ENCODE assay signal across 8 mouse cellular contexts in the genomic region with DNA sequence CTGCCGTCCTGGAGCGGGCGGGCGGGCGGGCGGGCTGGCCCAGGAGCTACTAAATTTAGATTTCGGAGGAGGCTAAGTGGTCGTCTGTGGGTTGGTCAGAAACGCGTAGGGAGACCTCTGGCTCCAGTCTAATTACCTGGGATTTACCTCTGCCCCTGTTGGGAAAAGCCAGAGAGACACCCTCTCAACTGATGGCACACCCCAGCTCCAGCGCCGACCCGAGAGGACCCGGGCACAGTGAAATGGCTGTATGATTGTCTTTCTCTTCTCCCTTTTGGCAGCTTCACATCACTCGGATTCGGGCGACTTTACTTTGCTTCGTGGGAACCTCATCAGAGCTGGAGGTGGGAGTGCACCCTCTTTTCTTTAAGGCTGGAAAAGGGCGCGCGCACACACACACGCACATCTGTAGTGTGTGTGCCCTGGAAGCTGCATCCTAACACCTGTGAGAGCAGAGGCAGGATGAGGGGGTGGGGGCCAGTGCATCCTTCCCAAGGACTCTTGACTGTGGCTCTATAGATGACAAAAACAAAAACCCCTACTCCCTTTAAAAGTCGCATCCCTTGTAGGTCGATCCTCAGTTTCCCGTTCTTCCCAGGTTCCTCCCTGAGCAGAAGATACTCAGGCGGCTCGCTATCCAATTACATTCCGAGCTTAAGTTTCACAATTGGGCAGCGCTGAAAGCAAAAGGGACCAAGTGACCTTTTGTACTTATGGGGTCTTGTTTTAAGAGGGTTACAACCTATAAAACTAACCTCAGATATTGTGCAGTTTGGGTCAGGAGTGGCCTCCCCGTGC. TPM values are rescaled to one million over a fixed set of nuclear protein-coding genes. Genes with fewer than 3 reads are reported as not detected.
DNase-seq lines count a peak whose midpoint lies in the region; ATAC-seq and TF ChIP-seq lines count a peak whose summit lies in the region.

No protein-coding gene starts in this region.

- H3K9me3 ChIP-seq in heart, embryonic 15.5 days (replicated peaks): no peaks in the 10 kb centered on the region
- no peaks in the 10 kb centered on the region for H3K9me3 ChIP-seq in liver, embryonic 12.5 days (replicated peaks)
- H3K9me3 ChIP-seq in neural tube, embryonic 15.5 days (replicated peaks): no peaks in the 10 kb centered on the region

- 0 out of 2 replicates have a peak, but pooled peaks have one; percentile 39 for TF ChIP-seq POLR2A in testis, adult 2 months (IDR thresholded peaks at IDR 0.05; ENCODE audit: control insufficient read depth, low read depth, low read length)

- peak overlapping the region; percentile 86 for H3K4me3 ChIP-seq in testis, adult 2 months (ENCODE audit: control insufficient read depth, low read depth, low read length)
- peak overlapping the region; percentile 95 for H3K4me3 ChIP-seq in heart, embryonic 15.5 days
- H3K4me3 ChIP-seq in liver, embryonic 12.5 days: peak overlapping the region; percentile 93
- peak overlapping the region; percentile 78 for H3K4me3 ChIP-seq in neural tube, embryonic 15.5 days (replicated peaks)

- H3K36me3 ChIP-seq in testis, adult 2 months (ENCODE audit: control insufficient read depth, insufficient read depth, low read length): no peaks in the 10 kb centered on the region
- peaks cover 34% of the 10 kb centered on the region for H3K36me3 ChIP-seq in heart, embryonic 15.5 days
- H3K36me3 ChIP-seq in liver, embryonic 12.5 days: peaks cover 36% of the 10 kb centered on the region
- peaks cover 34% of the 10 kb centered on the region for H3K36me3 ChIP-seq in neural tube, embryonic 15.5 days

- H3K4me2 ChIP-seq in heart, embryonic 15.5 days: peak overlapping the region; percentile 89
- H3K4me2 ChIP-seq in liver, embryonic 12.5 days: peak overlapping the region; percentile 95
- peak overlapping the region; percentile 88 for H3K4me2 ChIP-seq in neural tube, embryonic 15.5 days

- no peak for TF ChIP-seq CTCF in testis, adult 2 months (IDR thresholded peaks at IDR 0.05; ENCODE audit: control insufficient read depth, insufficient read depth, insufficient replicate concordance, low read depth, low read length)

- peak overlapping the region; percentile 73 for H3K27ac ChIP-seq in testis, adult 2 months (ENCODE audit: control insufficient read depth, insufficient read depth, low read depth, low read length)
- H3K27ac ChIP-seq in heart, embryonic 15.5 days: peak overlapping the region; percentile 96
- H3K27ac ChIP-seq in liver, embryonic 12.5 days: peak overlapping the region; percentile 95
- peak overlapping the region; percentile 98 for H3K27ac ChIP-seq in neural tube, embryonic 15.5 days (replicated peaks)

- peaks cover 6% of the 10 kb centered on the region for H3K4me1 ChIP-seq in testis, adult 2 months (ENCODE audit: control insufficient read depth, insufficient read depth, low read length)
- H3K4me1 ChIP-seq in heart, embryonic 15.5 days (replicated peaks): peaks cover 28% of the 10 kb centered on the region
- H3K4me1 ChIP-seq in liver, embryonic 12.5 days: peaks cover 31% of the 10 kb centered on the region
- H3K4me1 ChIP-seq in neural tube, embryonic 15.5 days: peaks cover 35% of the 10 kb centered on the region

- WGBS in heart, embryonic 15.5 days: 3% methylated on average over 30 of the region's 30 CpGs
- WGBS in liver, embryonic 12.5 days (ENCODE audit: insufficient replicate concordance): 4% methylated on average over 25 of the region's 30 CpGs
- WGBS in neural tube, embryonic 15.5 days: 1% methylated on average over 26 of the region's 30 CpGs

- DNase-seq in cerebellum, adult 11 months: peak; percentile 30
- no peak for DNase-seq in testis, postnatal 10 days (ENCODE audit: low spot score)

- H3K9ac ChIP-seq in heart, embryonic 15.5 days: peak overlapping the region; percentile 98
- peak overlapping the region; percentile 99 for H3K9ac ChIP-seq in liver, embryonic 12.5 days
- H3K9ac ChIP-seq in neural tube, embryonic 15.5 days (replicated peaks): peak overlapping the region; percentile 99

- ATAC-seq in cerebellum, adult (ENCODE audit: insufficient number of reproducible peaks, low FRiP score, low TSS enrichment): no peak
- ATAC-seq in heart, embryonic 15.5 days (replicated peaks; ENCODE audit: insufficient number of reproducible peaks, insufficient read depth, low FRiP score, low read depth): no peak; the same call in 1 of the 2 replicates
- ATAC-seq in liver, embryonic 12.5 days: peak; percentile 49
- peak; percentile 56 for ATAC-seq in neural tube, embryonic 15.5 days (ENCODE audit: low FRiP score)
- no peak for ATAC-seq in inflammation-experienced regulatory T-cells, adult 6 months

- no peaks in the 10 kb centered on the region for H3K27me3 ChIP-seq in testis, adult 2 months (ENCODE audit: control insufficient read depth, insufficient read depth, low read length)
- H3K27me3 ChIP-seq in heart, embryonic 15.5 days: no peaks in the 10 kb centered on the region
- peaks cover 17% of the 10 kb centered on the region for H3K27me3 ChIP-seq in liver, embryonic 12.5 days (replicated peaks)
- peaks cover 4% of the 10 kb centered on the region; the same call in 1 of the 2 replicates for H3K27me3 ChIP-seq in neural tube, embryonic 15.5 days (replicated peaks)

RNA-seq across cellular contexts. Expression of gene Zfp821, which starts 0.9 kb away (rescaled TPM):
- 75.7 and 82.1 TPM in 2 replicates for polyA plus RNA-seq in testis, adult 2 months (2012; rRNA removed)
- polyA plus RNA-seq in heart, embryonic 15.5 days (2015; fragmentation: Nextera tagmentation; extraction: Ambion mirVana): 16.4 and 18.2 TPM in 2 replicates
- polyA plus RNA-seq in liver, embryonic 12.5 days (2016; fragmentation: Nextera tagmentation; extraction: Ambion mirVana): 9.9 and 11.4 TPM in 2 replicates
- polyA plus RNA-seq in neural tube, embryonic 15.5 days (2015; fragmentation: Nextera tagmentation; extraction: Ambion mirVana): 54.0 and 62.0 TPM in 2 replicates
- 1 to 10 TPM; 3.5 to 9.7 (median 6.0) TPM for polyA plus RNA-seq in inflammation-experienced regulatory T-cells, adult 6 months (2017; shearing (Covaris generic))

RNA-seq across cellular contexts. Expression of gene Ist1, which starts 13.2 kb away (rescaled TPM):
- polyA plus RNA-seq in testis, adult 2 months (2012; rRNA removed): 25.7 and 31.8 TPM in 2 replicates
- 82.0 and 90.7 TPM in 2 replicates for polyA plus RNA-seq in heart, embryonic 15.5 days (2015; fragmentation: Nextera tagmentation; extraction: Ambion mirVana)
- 48.0 and 49.6 TPM in 2 replicates for polyA plus RNA-seq in liver, embryonic 12.5 days (2016; fragmentation: Nextera tagmentation; extraction: Ambion mirVana)
- polyA plus RNA-seq in neural tube, embryonic 15.5 days (2015; fragmentation: Nextera tagmentation; extraction: Ambion mirVana): 145 and 146 TPM in 2 replicates
- polyA plus RNA-seq in inflammation-experienced regulatory T-cells, adult 6 months (2017; shearing (Covaris generic)): 100 to 1,000 TPM; 103 to 143 (median 127) TPM

RNA-seq across cellular contexts. Expression of gene Atxn1l, which starts 31.3 kb away (rescaled TPM):
- polyA plus RNA-seq in testis, adult 2 months (2012; rRNA removed): 32.9 and 35.6 TPM in 2 replicates
- 4.4 and 5.0 TPM in 2 replicates for polyA plus RNA-seq in heart, embryonic 15.5 days (2015; fragmentation: Nextera tagmentation; extraction: Ambion mirVana)
- polyA plus RNA-seq in liver, embryonic 12.5 days (2016; fragmentation: Nextera tagmentation; extraction: Ambion mirVana): 3.9 and 4.6 TPM in 2 replicates
- 3.3 and 3.7 TPM in 2 replicates for polyA plus RNA-seq in neural tube, embryonic 15.5 days (2015; fragmentation: Nextera tagmentation; extraction: Ambion mirVana)
- polyA plus RNA-seq in inflammation-experienced regulatory T-cells, adult 6 months (2017; shearing (Covaris generic)): 1 to 10 TPM; 3.0 to 4.6 (median 3.2) TPM

Comparison
In these comparisons a context has a peak if more than half of its experiments do, and no peak if none do; other contexts are left out.
1. ATAC-seq: peak in liver, embryonic 12.5 days (single experiment) and neural tube, embryonic 15.5 days (single experiment); none in cerebellum, adult (single experiment), heart, embryonic 15.5 days (single experiment) and inflammation-experienced regulatory T-cells, adult 6 months (single experiment).
2. Peak in every context shown above with its lines, with median percentiles within 50 percentile points of each other: H3K27ac ChIP-seq, H3K4me3 ChIP-seq, H3K4me2 ChIP-seq and H3K9ac ChIP-seq.